Mouse (Mus musculus): ENCODE data around the gene Ago3.
A peak's percentile ranks its signal among the peaks of the same experiment; 100 is the strongest.

Ago3 gene

GRCm38 (mm10) chr4:126429347-126430079, at the start of gene Ago3:
Gene Ago3 (minus strand): TSS chr4:126429556.
- peak; percentile 89 for DNase-seq (ENCODE audit: low spot score)

GRCm38 (mm10) chr4:126473031-126473430, 43.7 kb upstream of the Ago3 start:
- DNase-seq (ENCODE audit: low spot score) = no peak

- DNase-seq (ENCODE audit: low spot score) = no peak
Observed at GRCm38 (mm10) chr4:126469334-126469733, 40.0 kb upstream of the Ago3 start.

DNA sequence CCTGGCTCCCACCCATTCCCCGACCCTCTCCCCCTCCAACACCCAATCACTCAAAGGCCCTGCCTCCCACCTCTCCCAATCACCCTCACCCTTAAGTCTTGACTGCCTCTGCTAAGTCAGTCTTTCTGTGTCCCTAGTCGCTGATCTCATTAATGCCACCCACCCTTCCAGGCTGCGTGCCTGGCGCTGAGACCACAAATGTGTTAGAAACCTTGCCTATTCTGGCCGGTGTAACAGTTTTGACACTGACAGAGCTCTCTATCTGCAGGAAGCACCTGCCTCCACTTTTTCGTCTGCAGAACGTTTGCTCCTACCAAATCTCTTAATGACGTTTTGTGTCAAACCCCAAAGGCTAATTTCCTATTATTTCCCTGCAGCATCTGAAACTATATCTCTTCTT, 39.6 kb upstream of the Ago3 start:
- no peak for DNase-seq (ENCODE audit: low spot score)

DNA sequence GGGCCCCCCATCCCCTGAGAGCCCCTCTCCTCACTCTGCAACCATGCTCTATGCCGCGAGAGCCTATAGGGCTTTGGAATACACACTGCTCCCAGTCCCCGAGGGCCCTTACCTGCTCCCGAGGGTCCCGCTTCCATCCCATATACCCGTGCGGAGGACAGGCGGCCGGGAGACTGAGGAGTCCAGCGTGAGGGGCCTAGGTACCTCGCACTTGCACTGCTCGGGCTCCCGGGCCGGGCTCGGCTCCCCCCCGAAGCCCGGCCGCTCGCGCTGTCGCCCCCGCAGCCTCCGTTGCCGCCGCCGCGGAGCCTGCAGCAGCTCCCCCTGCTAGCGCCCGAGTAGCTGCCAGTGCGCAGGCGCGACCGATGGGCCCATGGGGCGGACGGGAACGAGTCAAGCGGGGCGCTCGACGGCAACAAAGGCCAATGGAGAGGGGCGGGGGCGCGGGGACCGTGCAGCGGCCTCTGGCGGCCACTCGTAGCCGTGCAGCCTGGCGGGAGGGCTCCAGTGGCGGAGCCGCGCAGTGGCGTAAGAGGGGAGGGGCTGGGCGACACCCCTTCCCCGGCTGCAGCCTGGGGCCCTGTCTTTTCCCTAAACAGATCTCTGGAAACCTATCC, 39.0 kb upstream of the Ago3 start, which contains the start of gene Ago1:
Gene Ago1, minus strand, starts transcription at position 299 of the 617 bp plus-strand sequence.
- peak; percentile 97 for DNase-seq (ENCODE audit: low spot score)

DNA sequence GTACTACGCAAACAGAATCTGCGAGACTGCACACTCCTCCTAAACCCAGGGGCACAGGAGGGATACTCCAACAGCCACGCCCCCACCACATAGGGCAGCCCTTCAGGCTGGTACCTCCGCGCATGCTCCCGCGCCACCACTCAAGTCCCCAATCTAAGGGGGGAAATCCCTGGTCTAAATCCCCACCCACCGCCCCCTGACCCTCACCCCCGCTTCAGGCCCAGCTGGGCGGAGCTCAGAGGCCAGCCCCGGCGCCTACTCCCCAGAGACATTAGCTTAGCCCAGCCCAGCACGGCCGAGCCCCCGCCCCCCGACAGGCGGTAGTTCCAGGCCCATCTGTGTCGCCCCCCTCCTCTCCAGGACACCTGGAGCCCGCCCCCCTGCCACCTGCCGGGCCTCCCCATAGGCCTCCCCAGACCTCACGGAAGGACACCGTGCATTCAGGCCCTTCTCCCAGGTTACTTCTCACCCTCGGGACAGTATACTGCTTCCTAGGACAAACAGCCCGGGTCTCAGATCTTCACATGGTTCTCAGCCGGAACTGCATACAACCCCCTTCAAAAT, 38.4 kb upstream of the Ago3 start:
- DNase-seq (ENCODE audit: low spot score) = peak; percentile 51

- DNase-seq (ENCODE audit: low spot score) = no peak
Observed at GRCm38 (mm10) chr4:126466251-126466750, 36.9 kb upstream of the Ago3 start.

- no peak for DNase-seq (ENCODE audit: low spot score)
Observed at GRCm38 (mm10) chr4:126465843-126466242, 36.5 kb upstream of the Ago3 start.

GRCm38 (mm10) chr4:126464892-126465235, 35.5 kb upstream of the Ago3 start:
- no peak for DNase-seq (ENCODE audit: low spot score)

DNA sequence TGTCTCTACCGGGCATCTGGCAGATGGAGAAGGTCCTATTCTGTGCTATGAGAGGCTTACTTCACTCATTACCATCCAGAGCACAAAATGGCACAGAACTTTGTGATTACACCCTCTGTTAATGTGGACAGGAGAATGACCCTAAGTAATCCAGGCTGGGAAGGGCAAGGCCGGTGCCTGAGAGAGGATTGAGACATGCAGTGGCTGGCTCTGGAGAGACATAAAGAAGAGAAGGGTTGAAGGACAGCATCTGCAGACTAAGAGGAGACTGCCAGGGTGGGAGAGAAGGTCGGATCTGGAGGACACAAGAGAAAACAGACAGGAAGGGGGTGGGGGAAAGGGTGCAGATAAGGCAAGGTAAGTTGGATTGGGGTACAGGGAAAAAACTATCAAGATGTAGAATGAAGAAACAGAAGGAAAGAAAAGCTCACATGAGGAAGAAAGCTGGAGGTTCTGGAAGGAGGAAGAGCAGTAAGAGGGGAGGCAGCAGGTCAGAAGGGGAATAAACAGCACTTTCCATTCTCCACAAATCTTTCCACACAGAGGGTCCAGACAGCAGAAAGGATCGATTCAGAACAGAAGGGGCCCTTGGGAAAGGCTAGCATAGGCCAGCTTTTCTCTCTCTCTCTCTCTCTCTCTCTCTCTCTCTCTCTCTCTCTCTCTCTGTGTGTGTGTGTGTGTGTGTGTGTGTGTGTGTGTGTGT, 35.0 kb upstream of the Ago3 start:
- DNase-seq (ENCODE audit: low spot score) = no peak

- no peak for DNase-seq (ENCODE audit: low spot score)
Observed at GRCm38 (mm10) chr4:126455441-126455840, 26.1 kb upstream of the Ago3 start.

DNA sequence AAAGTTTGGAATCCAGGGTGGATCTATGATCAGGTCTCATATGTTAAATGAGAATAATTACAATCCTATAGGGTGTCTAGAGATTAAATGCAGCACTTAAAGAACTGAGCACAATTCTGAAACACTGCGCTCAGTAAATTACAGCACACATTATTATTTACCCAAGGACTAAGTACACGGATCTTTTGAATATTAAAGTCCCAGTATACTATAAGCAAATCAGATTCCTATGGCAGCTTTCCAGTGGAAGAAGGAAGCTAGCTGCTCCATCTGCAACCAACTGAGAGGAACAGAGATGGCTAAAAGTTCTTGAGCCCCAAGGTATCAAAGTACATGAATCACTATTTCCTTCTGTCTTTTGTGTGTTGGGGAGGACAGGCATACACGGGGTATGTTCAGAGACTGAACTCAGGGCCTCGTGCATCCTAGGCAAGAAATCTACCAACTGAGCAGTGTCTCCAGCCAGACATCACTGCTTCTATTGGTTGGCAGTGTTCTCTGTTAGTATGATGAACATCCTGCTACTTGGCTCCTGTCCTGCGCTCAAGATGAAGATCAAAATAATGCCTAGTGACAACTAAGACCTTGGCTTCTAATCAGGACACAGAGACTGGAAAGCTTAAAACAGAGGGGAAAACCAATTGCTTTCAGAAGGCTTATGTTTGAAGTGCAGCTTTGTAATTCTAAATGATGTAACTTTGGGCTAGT, 25.3 kb upstream of the Ago3 start:
- no peak for DNase-seq (ENCODE audit: low spot score)

GRCm38 (mm10) chr4:126450268-126450667, 20.9 kb upstream of the Ago3 start:
- DNase-seq (ENCODE audit: low spot score) = no peak

DNA sequence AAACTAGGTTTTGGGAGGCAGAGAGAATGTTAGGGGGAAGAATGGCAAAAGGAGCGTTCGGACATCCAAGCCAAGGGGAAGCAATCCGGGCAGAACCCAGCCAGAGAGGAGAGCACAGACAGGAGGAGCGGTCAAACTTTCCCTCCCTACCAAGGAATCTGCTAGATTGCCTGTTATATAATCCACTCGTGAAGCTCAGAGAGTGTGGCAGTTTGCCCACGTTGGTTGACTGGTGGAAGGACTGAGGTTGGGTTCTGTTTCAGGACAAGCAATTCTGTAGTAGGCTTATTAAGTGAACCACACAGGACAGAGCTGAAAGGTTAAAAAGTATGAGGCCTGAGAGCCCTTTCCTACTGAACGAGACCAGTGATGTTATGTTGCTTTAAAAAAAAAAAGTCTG, 17.8 kb upstream of the Ago3 start:
- no peak for DNase-seq (ENCODE audit: low spot score)

- no peak for DNase-seq (ENCODE audit: low spot score)
Observed at GRCm38 (mm10) chr4:126444528-126444927, 15.2 kb upstream of the Ago3 start.

DNA sequence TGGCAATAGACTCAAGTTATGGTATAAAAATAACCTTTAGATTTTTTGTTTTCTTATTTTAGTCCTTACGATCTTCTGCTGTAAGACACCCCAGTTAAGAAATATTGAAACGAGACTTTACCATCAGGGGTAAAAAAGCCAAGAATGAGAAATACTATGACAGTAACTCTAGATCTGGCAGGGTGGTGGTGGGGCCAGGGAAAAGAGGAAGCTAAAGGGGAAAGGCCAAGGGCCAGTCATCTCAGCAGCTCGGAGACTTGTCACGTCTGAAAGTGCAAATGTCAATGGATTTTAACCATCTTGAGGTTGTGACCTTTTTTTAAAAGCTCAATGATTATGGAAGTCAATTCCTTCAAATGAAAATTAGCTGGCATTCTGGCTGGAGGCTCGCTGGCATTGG, 8.9 kb upstream of the Ago3 start:
- no peak for DNase-seq (ENCODE audit: low spot score)

GRCm38 (mm10) chr4:126436268-126436667, 6.9 kb upstream of the Ago3 start:
- DNase-seq (ENCODE audit: low spot score) = no peak

- no peak for DNase-seq (ENCODE audit: low spot score)
Observed at GRCm38 (mm10) chr4:126434094-126434493, 4.7 kb upstream of the Ago3 start.

DNA sequence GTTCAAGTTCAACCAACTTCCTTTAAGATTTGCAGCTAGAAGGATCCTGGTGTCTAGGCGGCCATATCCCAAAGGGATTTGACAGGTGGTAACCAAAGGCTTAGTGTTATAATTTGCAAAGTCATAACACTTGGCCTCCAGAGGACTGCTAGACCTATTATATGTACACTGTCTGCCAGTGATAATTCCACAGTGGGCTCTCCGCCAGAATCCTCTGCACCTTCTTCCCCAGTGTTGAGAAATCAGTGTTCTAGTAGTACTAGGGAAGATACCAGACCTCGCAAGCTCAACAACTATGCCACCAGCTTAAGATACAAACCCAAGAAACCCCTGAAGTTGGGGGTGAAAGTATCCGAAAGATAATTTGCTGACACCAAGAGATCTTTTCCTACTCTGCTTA, 3.8 kb upstream of the Ago3 start:
- no peak for DNase-seq (ENCODE audit: low spot score)

- no peak for DNase-seq (ENCODE audit: low spot score)
Observed at GRCm38 (mm10) chr4:126431746-126432145, 2.4 kb upstream of the Ago3 start.

GRCm38 (mm10) chr4:126428682-126429346, 542 bp downstream of the Ago3 start:
- no peak for DNase-seq (ENCODE audit: low spot score)

DNA sequence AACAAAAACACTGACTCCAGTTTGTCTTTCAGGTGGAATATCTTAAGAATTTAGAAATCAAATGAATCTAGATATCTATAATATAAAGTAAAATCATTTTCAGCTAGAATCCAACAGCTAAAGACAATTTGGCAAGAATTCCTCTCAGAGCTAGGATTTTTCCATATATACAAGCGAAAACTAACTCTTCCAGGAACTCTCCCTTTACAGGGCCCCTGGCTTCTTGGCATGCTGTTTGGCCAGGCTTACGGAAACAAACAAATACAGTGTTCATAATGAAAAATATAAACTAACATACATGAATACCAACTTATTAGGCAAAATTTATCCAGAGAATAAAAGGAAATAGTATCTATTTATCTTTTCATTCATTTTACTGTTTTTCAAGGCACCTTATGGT, 5.5 kb downstream of the Ago3 start:
- no peak for DNase-seq (ENCODE audit: low spot score)
